Comparison of ENCODE assay signal across 12 mouse cellular contexts in the genomic region with DNA sequence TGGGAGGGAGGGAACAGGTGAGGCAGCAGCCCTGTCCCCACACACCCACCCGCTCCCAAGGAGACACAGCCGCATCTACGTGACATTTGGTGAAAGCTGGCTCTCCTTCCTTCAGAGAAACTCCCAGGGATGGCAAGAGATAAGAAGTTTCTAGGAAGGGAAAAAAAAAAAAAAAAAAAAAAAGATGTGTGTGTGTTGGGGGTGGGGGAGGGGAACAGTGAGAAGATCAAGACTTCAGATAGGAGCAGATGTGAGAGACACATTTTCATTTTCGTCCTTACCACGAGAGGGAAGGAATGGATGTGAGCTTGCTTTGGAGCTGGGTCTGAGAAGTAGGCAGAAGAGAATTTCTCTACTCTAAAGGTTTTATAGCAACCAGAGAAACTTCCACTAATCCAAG.
"Had no signal": no experiment of that assay in that cellular context is flagged by ENCODE, and none has a peak within 500 bp of the region (broad histone marks: within the 10 kb centered on the region; RNA-seq: fewer than 3 reads in every experiment).

No protein-coding gene starts in this region.

- H3K27ac ChIP-seq: left cerebral cortex, adult 2 months; limb, embryonic 10.5 days; midbrain, embryonic 13.5 days; neural tube, embryonic 15.5 days had no signal

- H3K4me3 ChIP-seq: left cerebral cortex, adult 2 months; limb, embryonic 10.5 days; midbrain, embryonic 13.5 days; myocyte; neural tube, embryonic 15.5 days had no signal

- ATAC-seq: lung, postnatal 0 days; midbrain, embryonic 13.5 days had no signal

- H3K9me3 ChIP-seq: limb, embryonic 10.5 days; midbrain, embryonic 13.5 days; neural tube, embryonic 15.5 days had no signal

- H3K4me2 ChIP-seq: midbrain, embryonic 13.5 days; neural tube, embryonic 15.5 days had no signal

- H3K27me3 ChIP-seq: midbrain, embryonic 13.5 days; neural tube, embryonic 15.5 days had no signal

- DNase-seq: kidney, adult 18-20 months; kidney, postnatal 10 days; lung, adult 2 months; lung, postnatal 36 days; thymus, adult 18-20 months; thymus, postnatal 36 days had no signal

- H3K36me3 ChIP-seq: limb, embryonic 10.5 days; midbrain, embryonic 13.5 days; neural tube, embryonic 15.5 days had no signal

- H3K9ac ChIP-seq: midbrain, embryonic 13.5 days; neural tube, embryonic 15.5 days had no signal

- H3K4me1 ChIP-seq: midbrain, embryonic 13.5 days; neural tube, embryonic 15.5 days had no signal
